Mouse (Mus musculus): Measurements from ENCODE around the gene Nprl2. TPM values are rescaled to one million over a fixed set of nuclear protein-coding genes. Genes with fewer than 3 reads are reported as not detected.

The Nprl2 gene
- polyA plus RNA-seq, 1 experiment from 2014 or later = 27.8 TPM

DNA sequence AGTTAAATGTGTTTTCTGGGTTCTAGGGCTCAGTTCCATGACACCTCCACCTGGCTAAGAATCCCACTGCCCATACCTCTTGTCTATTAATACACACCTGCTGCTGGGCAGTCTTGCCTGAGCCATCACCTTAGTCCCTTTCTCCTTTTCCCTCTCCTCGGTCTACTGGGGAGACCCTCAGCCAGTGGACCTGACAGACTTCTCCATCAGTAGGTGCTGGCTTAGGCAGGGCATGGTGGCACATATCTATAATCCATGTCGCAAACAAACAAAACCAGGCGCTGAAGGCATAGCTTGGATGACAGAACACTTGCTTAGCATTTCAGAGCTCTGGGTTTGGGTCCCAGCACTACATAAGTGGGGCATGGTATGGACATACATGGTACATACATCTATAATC is 3.3 kb upstream of the Nprl2 start:
- Histone ChIP-seq H3K9ac (no peak overlapping the region), H3K4me1 (peaks cover 47% of the 10 kb centered on the region), H3K4me2 (no peak overlapping the region), H3K9me3 (no peaks in the 10 kb centered on the region), H3K27ac (replicated peaks) (no peak overlapping the region), H3K27me3 (replicated peaks) (no peaks in the 10 kb centered on the region), H3K36me3 (peaks cover 39% of the 10 kb centered on the region), H3K4me3 (no peak overlapping the region)
- no peak for ATAC-seq (ENCODE audit: extremely low read depth, insufficient number of reproducible peaks, low FRiP score, low TSS enrichment)
- WGBS = 86% methylated on average over 3 of the region's 3 CpGs

DNA sequence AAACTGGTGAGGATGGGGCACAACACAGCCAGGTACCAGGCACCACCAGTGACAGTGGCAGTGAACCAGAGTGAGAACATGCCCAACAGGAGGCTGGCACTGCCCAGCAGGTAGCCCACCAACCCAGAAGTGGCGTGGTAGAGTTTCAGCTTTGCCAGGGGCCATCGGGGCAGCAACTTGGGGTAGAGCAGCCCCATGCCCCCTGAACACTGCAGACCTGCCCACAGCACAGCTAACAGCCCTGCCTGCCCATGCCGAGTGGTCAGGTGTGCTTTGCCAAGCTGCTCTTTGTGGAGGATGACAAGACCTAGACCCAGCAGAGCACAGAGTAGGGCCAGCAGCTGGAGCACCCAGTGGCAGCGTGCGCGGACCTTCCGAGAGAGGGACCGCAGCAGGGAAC is 2.1 kb upstream of the Nprl2 start:
- WGBS = 88% methylated on average over 8 of the region's 8 CpGs
- H3K4me2 ChIP-seq = no peak overlapping the region
- H3K27ac ChIP-seq (replicated peaks) = no peak overlapping the region
- H3K27me3 ChIP-seq (replicated peaks) = no peaks in the 10 kb centered on the region
- peaks cover 46% of the 10 kb centered on the region for H3K4me1 ChIP-seq
- no peaks in the 10 kb centered on the region for H3K9me3 ChIP-seq
- no peak overlapping the region for H3K9ac ChIP-seq
- peaks cover 51% of the 10 kb centered on the region for H3K36me3 ChIP-seq
- no peak overlapping the region for H3K4me3 ChIP-seq
- no peak for ATAC-seq (ENCODE audit: extremely low read depth, insufficient number of reproducible peaks, low FRiP score, low TSS enrichment)

DNA sequence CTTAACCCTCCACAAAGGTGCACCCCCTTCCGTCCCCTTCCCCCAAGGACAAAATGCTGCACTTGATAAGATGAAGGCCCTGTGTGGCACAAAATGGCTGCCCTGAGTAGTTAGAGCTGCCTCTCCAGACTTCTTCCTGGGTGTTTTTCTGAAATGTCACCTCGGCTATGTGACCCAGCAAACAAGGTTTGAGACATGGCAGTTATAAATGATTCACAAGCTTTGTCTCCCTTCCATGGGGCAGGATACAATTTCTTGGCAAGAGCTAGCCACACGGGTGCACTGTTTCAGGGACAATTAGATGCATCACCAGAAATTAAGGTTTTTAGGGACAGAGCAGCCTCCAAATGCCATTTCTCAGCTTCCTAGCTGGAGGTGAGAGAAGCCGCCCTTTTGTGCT is 1.6 kb upstream of the Nprl2 start:
- peaks cover 41% of the 10 kb centered on the region for H3K4me1 ChIP-seq
- ATAC-seq (ENCODE audit: extremely low read depth, insufficient number of reproducible peaks, low FRiP score, low TSS enrichment) = no peak
- H3K27me3 ChIP-seq (replicated peaks) = no peaks in the 10 kb centered on the region
- no peak overlapping the region for H3K4me3 ChIP-seq
- H3K9me3 ChIP-seq = no peaks in the 10 kb centered on the region
- H3K4me2 ChIP-seq = 0 out of 2 replicates have a peak overlapping the region, but pooled peaks have one; percentile 97
- 0 out of 2 replicates have a peak overlapping the region, but pooled peaks have one; percentile 93 for H3K9ac ChIP-seq
- peaks cover 56% of the 10 kb centered on the region for H3K36me3 ChIP-seq
- H3K27ac ChIP-seq (replicated peaks) = no peak overlapping the region
- WGBS = 62% methylated on average over 4 of the region's 4 CpGs

DNA sequence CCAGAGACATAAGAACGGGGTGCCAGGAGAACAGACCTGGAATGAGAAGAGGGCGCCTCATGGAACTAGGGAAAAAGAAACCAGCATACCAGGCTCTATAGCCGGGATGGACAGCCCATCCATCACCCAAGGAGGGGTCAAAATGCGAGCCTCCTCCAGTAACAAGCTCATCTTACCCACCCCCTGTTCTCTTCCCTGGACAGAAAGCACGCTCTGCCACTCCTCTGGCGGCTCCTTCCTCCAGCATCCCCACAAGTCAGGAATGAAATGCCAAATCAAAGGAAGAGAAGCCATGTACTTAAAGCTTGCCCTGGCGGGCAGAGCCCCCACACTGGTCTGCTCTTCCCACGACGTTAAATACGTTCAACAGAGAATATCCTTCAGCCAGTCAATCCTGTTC is 1.0 kb upstream of the Nprl2 start:
- Histone ChIP-seq H3K4me1 (peaks cover 35% of the 10 kb centered on the region), H3K9ac (peak overlapping the region; percentile 93), H3K9me3 (no peaks in the 10 kb centered on the region), H3K27me3 (replicated peaks) (no peaks in the 10 kb centered on the region), H3K4me3 (peak overlapping the region; percentile 74), H3K27ac (replicated peaks) (no peak overlapping the region; the same call in 1 of the 2 replicates), H3K4me2 (peak overlapping the region; percentile 97), H3K36me3 (peaks cover 57% of the 10 kb centered on the region)
- 30% methylated on average over 10 of the region's 10 CpGs for WGBS
- ATAC-seq (ENCODE audit: extremely low read depth, insufficient number of reproducible peaks, low FRiP score, low TSS enrichment) = no peak

DNA sequence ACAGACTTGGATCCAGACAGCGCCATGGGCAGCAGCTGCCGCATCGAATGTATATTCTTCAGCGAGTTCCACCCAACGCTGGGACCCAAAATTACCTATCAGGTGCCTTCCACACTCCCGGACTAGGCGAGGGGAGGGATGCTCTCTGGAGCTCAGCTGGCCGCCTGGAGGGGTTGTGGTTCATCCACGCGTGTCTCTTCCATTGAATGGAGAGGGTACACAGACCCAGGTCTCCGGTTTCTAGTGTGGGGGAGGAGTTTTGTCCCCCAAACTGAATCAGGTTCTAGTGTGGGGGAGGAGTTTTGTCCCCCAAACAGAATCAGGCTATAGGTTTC is 293 bp downstream of the Nprl2 start:
- no peaks in the 10 kb centered on the region for H3K9me3 ChIP-seq
- H3K27me3 ChIP-seq (replicated peaks) = peaks cover 1% of the 10 kb centered on the region; the same call in 1 of the 2 replicates
- WGBS = 2% methylated on average over 11 of the region's 11 CpGs
- peak overlapping the region; percentile 59; the same call in 1 of the 2 replicates for H3K27ac ChIP-seq (replicated peaks)
- H3K9ac ChIP-seq = peak overlapping the region; percentile 93
- H3K36me3 ChIP-seq = peaks cover 53% of the 10 kb centered on the region
- peak overlapping the region; percentile 97 for H3K4me2 ChIP-seq
- no peak for ATAC-seq (ENCODE audit: extremely low read depth, insufficient number of reproducible peaks, low FRiP score, low TSS enrichment)
- H3K4me1 ChIP-seq = peaks cover 31% of the 10 kb centered on the region
- peak overlapping the region; percentile 74 for H3K4me3 ChIP-seq

DNA sequence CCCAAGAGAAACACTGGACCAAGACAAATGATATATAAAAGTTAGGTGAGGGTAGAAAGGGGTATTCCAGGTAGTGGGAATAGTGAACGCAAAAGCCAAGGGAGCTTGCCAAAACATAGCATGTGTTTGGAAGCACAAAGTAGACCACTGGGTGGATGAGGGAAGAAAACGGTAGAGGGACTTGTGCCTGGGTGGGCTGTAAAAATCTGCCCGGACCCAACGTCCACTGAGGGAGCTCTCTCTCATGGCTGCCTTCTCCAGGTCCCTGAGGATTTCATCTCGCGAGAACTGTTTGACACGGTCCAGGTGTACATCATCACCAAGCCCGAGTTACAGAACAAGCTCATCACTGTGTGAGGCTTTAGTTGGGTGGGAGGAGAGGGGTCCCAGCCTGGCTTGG is 695 bp downstream of the Nprl2 start:
- peaks cover 5% of the 10 kb centered on the region; the same call in 1 of the 2 replicates for H3K27me3 ChIP-seq (replicated peaks)
- H3K9ac ChIP-seq = peak overlapping the region; percentile 93
- ATAC-seq (ENCODE audit: extremely low read depth, insufficient number of reproducible peaks, low FRiP score, low TSS enrichment) = no peak
- peak overlapping the region; percentile 97 for H3K4me2 ChIP-seq
- 40% methylated on average over 8 of the region's 8 CpGs for WGBS
- H3K4me1 ChIP-seq = peaks cover 32% of the 10 kb centered on the region
- H3K4me3 ChIP-seq = peak overlapping the region; percentile 74
- peaks cover 49% of the 10 kb centered on the region for H3K36me3 ChIP-seq
- H3K27ac ChIP-seq (replicated peaks) = no peak overlapping the region
- H3K9me3 ChIP-seq = no peaks in the 10 kb centered on the region

DNA sequence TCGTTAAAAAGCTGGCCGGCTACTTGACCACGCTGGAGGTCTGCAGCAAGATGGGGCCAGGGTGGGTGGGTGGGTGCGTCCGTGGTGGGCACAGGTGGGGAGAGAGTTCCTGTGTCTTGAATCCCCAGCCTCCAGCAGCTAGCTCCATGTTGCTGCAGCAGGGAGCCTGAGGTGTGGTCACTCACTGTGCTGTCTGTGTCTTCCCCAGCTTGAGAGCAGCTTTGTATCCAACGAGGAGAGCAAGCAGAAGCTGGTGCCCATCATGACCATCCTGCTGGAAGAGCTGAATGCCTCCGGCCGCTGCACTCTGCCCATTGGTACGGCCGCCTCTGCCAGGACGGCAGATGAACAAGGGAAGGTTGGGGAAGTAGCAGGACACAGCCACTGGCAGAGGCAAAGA is 1.3 kb downstream of the Nprl2 start:
- peaks cover 43% of the 10 kb centered on the region for H3K36me3 ChIP-seq
- H3K9ac ChIP-seq = peak overlapping the region; percentile 93
- no peak overlapping the region for H3K27ac ChIP-seq (replicated peaks)
- H3K4me2 ChIP-seq = peak overlapping the region; percentile 97; the same call in 1 of the 2 replicates
- H3K4me1 ChIP-seq = peaks cover 32% of the 10 kb centered on the region
- ATAC-seq (ENCODE audit: extremely low read depth, insufficient number of reproducible peaks, low FRiP score, low TSS enrichment) = no peak
- peaks cover 10% of the 10 kb centered on the region; the same call in 1 of the 2 replicates for H3K27me3 ChIP-seq (replicated peaks)
- H3K9me3 ChIP-seq = no peaks in the 10 kb centered on the region
- H3K4me3 ChIP-seq = 0 out of 2 replicates have a peak overlapping the region, but pooled peaks have one; percentile 74
- 83% methylated on average over 11 of the region's 11 CpGs for WGBS

DNA sequence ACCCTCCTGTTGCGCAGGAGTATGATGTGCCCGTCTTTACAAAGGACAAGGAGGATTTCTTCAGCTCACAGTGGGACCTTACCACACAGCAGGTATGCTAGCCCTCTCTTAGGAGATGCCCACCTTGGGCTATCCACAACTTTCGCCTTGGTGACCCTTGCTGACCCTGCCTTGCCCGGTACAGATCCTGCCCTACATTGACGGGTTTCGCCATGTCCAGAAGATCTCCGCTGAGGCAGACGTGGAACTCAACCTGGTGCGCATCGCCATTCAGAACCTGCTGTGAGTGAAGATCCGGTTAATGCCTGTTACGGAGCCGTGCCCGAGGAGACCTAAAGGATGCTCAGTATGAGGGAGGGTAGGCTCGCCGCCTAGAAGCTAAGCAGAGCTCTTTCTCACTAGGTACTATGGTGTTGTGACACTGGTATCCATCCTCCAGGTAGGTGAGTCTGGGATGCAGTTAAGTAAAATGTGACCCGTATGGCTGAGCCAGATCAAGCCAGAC is 2.2 kb downstream of the Nprl2 start:
- H3K27ac ChIP-seq (replicated peaks) = no peak overlapping the region
- peaks cover 32% of the 10 kb centered on the region for H3K4me1 ChIP-seq
- H3K36me3 ChIP-seq = peaks cover 34% of the 10 kb centered on the region
- no peaks in the 10 kb centered on the region for H3K9me3 ChIP-seq
- WGBS = 93% methylated on average over 17 of the region's 17 CpGs
- H3K4me2 ChIP-seq = no peak overlapping the region
- H3K4me3 ChIP-seq = no peak overlapping the region
- ATAC-seq (ENCODE audit: extremely low read depth, insufficient number of reproducible peaks, low FRiP score, low TSS enrichment) = no peak
- H3K27me3 ChIP-seq (replicated peaks) = peaks cover 20% of the 10 kb centered on the region
- H3K9ac ChIP-seq = no peak overlapping the region

DNA sequence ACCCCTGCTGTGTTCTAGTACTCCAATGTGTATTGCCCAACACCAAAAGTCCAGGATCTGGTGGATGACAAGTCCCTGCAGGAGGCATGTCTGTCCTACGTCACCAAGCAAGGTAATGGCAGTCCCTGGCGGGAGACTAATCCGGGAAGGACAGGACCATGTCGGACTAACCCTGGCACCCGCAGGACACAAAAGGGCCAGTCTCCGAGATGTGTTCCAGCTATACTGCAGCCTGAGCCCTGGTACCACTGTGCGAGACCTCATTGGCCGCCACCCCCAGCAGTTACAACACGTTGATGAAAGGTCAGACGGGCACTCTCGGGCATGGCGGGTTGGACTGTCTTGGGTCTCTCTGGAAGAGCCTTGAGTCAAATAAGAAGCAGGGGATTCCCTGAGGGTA is 2.7 kb downstream of the Nprl2 start:
- Histone ChIP-seq H3K9me3 (no peaks in the 10 kb centered on the region), H3K4me2 (no peak overlapping the region), H3K27ac (replicated peaks) (no peak overlapping the region), H3K27me3 (replicated peaks) (peaks cover 25% of the 10 kb centered on the region), H3K4me1 (peaks cover 32% of the 10 kb centered on the region), H3K4me3 (no peak overlapping the region), H3K9ac (no peak overlapping the region), H3K36me3 (peaks cover 29% of the 10 kb centered on the region)
- no peak for ATAC-seq (ENCODE audit: extremely low read depth, insufficient number of reproducible peaks, low FRiP score, low TSS enrichment)
- WGBS = 89% methylated on average over 12 of the region's 12 CpGs

DNA sequence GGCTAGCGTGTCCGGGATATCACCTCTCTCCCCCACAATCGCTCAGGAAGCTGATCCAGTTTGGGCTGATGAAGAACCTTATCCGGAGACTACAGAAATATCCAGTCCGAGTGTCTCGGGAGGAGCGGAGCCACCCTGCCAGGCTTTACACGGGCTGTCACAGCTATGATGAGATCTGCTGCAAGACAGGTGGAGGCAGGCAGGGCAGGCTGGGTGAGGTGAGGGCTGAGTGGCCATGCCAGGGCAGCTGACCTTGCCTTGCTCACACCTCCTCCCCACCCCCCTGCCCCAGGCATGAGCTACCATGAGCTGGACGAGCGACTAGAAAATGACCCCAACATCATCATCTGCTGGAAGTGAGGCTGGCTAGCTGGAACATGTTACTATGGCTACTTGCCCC is 3.2 kb downstream of the Nprl2 start:
- 78% methylated on average over 10 of the region's 10 CpGs for WGBS
- ATAC-seq (ENCODE audit: extremely low read depth, insufficient number of reproducible peaks, low FRiP score, low TSS enrichment) = no peak
- H3K4me3 ChIP-seq = no peak overlapping the region
- H3K4me1 ChIP-seq = peaks cover 32% of the 10 kb centered on the region
- H3K9me3 ChIP-seq = no peaks in the 10 kb centered on the region
- no peak overlapping the region for H3K27ac ChIP-seq (replicated peaks)
- H3K27me3 ChIP-seq (replicated peaks) = peaks cover 29% of the 10 kb centered on the region
- H3K9ac ChIP-seq = no peak overlapping the region
- H3K36me3 ChIP-seq = peaks cover 24% of the 10 kb centered on the region
- H3K4me2 ChIP-seq = no peak overlapping the region

DNA sequence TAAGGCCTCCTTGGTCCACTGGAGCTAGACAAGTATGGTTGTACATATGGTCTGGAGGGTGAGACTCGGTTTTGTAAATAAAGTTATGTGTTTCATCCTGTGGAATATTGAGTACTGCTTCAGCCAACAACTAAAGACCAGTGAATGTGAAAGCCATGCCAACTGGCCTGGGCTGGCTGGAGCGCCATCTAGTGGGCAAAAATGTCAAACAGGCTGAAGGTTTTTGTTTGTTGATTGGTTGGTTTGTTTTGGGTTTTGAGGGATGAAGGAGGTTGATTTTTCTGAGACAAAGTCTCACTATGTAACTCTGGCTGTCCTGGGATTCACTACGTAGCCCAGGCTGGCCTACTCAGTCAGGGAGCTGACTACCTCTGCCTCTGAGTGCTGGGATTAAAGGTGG is 3.6 kb downstream of the Nprl2 start:
- Histone ChIP-seq H3K27me3 (replicated peaks) (peaks cover 33% of the 10 kb centered on the region), H3K4me2 (no peak overlapping the region), H3K9me3 (no peaks in the 10 kb centered on the region), H3K4me1 (peaks cover 33% of the 10 kb centered on the region), H3K27ac (replicated peaks) (no peak overlapping the region), H3K4me3 (no peak overlapping the region), H3K9ac (no peak overlapping the region), H3K36me3 (peaks cover 23% of the 10 kb centered on the region)
- WGBS = 8% methylated on average over 3 of the region's 3 CpGs
- no peak for ATAC-seq (ENCODE audit: extremely low read depth, insufficient number of reproducible peaks, low FRiP score, low TSS enrichment)

DNA sequence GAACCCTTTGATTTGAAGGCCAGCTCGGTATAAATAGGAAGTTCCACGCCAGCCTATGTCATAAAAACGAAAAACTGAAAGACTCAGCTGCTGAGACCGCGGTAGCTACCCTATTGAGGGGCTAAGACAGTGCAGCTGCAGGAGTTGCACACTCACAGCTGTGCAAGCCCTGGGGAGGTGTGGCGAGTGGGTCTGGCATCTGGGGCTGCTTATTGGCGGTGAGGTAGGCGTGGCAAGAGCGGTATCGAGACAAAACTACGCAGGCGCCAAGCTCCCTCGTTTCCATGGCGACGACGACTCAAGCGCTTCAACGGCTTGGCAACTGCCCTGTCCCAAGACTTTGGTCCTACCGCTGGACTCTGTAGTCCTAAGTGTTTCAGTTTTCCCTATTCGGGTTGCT is 5.0 kb downstream of the Nprl2 start, which contains the start of gene Zmynd10:
Gene Zmynd10 (plus strand): TSS at position 273 of the 400 bp plus-strand sequence.
- 5% methylated on average over 20 of the region's 20 CpGs for WGBS
- peaks cover 38% of the 10 kb centered on the region for H3K4me1 ChIP-seq
- H3K4me3 ChIP-seq = peak within 1 kb of the TSS; percentile 20
- H3K9ac ChIP-seq = peak within 1 kb of the TSS; percentile 63
- peaks cover 23% of the 10 kb centered on the region for H3K36me3 ChIP-seq
- H3K9me3 ChIP-seq = no peaks in the 10 kb centered on the region
- peaks cover 39% of the 10 kb centered on the region for H3K27me3 ChIP-seq (replicated peaks)
- peak within 1 kb of the TSS; percentile 61 for H3K4me2 ChIP-seq
- ATAC-seq (ENCODE audit: extremely low read depth, insufficient number of reproducible peaks, low FRiP score, low TSS enrichment) = no peak
- 0 out of 2 replicates have a peak within 1 kb of the TSS, but pooled peaks have one; percentile 12 for H3K27ac ChIP-seq (replicated peaks)

All from heart, embryonic 13.5 days (tissue).